Mouse (Mus musculus) heart, adult 11 months (tissue): ENCODE results near the gene Grik1.

Source experiments
- DNase-seq: peaks from one replicate; pipeline ENCODE4 v3.0.0; 2022

Grik1 gene

GRCm38 (mm10) chr16:88141594-88141993 lies 148.5 kb downstream of the Grik1 start:
- no peak for DNase-seq

DNA sequence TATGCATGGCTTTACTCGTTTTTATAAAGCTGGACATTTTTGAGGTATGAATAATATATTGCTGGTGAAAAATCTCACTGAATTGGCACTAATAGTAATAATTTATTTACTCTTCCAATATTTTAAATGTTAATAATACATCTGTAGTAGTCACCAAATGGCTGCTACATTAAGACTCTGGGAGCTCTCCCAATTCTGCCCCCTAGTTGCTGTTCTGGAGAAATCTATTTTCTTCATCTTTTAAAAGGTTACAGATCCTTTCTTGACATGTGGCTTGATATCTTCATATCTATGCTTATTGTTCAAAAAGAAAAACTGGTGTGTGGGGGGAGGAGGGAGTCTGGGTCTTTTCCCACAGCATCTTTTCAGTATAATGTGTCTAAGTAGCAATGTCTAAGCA lies 151.2 kb downstream of the Grik1 start:
- DNase-seq, result no peak

DNA sequence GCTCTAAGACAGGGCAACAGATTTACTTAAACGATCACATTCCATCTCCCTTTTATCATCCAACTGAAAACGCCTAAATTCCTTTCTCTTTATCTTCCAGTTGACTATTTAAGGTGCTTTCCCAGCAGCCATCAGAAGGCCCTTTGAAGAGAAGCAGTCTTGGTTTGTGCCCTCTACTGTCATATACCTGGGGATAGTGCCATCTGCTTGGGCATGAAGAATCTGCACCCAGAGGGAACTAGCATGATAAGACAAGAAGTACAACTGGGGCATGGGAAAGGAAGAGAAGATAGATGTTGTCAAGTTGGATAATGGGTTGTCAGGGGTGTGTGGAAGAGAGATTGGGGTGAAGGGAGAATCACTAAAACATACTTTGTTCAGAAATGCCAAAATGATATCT lies 157.1 kb downstream of the Grik1 start:
- DNase-seq, result no peak

- no peak for DNase-seq
Observed at GRCm38 (mm10) chr16:88131103-88131502, 159.0 kb downstream of the Grik1 start.

DNA sequence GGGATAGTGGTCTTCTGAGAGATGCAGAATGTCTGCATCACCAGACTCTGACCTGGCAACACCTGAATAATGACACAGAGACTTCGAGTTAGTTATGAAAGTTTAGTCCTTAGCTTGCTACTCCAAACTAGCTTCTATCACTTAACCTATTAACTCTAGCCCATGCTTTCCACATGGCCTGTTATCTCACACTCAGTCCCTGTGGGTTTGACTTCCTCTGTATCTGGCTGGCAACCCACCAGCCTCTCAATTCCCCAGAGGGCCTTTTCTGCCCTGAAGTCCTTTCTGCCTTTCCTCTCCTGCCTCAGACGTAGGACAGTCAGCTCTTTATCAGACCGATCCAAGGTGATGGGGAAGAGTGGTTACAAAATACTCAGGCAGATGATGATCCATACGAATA lies 165.0 kb downstream of the Grik1 start:
- no peak for DNase-seq

DNA sequence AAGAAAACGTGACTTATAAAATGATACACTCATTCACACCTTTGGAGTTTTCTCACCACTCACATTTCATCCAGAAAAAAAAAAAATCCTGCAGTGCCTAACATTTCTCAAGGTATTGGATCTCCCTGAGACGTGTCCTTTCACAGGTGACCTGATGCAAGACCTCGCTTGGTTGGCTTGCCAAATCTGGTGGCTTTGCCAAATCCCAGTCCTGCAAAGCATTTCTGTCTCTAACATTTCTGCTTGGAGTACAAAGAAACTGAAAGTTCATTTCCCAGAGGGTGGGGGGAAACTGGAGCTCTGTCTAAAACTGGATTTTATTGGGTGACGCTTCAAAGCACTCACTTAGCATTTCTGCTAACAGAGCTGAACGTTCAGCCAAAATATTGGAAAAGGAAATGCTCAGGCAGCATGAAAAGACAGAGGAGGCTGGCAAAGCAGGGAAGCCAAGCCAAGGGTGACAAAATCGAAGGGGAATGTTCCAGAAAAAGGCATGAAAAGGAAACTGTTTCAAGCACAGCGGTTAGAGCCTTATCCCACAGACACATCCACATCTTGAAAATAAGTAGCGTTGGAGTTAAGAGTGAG lies 177.4 kb downstream of the Grik1 start:
- DNase-seq, result no peak

- DNase-seq, result no peak
Observed at GRCm38 (mm10) chr16:88111459-88111858, 178.6 kb downstream of the Grik1 start.

DNA sequence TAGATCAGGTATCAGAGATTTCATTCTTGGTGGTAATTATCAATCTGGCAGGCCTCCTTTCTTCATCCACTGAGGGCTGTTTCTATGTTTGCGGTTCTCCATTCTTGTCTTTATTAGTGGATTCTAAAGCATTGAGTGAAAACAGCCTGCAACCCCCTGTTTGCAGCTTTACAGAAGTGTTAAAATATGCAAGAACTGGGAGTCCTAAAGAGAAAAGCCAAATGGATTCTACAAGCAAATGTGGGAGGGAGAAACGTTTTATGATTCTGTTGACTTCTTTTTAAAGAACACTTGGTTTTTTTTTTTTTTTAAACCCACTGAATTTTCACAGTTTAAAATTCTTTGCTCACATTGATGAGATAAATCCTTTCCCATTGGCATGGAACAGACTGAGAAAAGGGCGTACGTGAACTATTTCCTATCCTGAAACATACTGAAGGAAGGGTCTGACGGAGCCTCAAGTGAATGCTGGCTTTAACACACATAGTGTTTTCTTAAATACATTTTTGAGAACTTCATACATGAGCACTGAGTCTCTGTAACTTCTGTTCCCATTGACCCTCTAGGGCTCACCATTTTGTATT lies 195.8 kb downstream of the Grik1 start:
- DNase-seq, result no peak

- DNase-seq, result no peak
Observed at GRCm38 (mm10) chr16:88087280-88087679, 202.8 kb downstream of the Grik1 start.

- no peak for DNase-seq
Observed at GRCm38 (mm10) chr16:88074716-88075115, 215.3 kb downstream of the Grik1 start.

- no peak for DNase-seq
Observed at GRCm38 (mm10) chr16:88060936-88061335, 229.1 kb downstream of the Grik1 start.

DNA sequence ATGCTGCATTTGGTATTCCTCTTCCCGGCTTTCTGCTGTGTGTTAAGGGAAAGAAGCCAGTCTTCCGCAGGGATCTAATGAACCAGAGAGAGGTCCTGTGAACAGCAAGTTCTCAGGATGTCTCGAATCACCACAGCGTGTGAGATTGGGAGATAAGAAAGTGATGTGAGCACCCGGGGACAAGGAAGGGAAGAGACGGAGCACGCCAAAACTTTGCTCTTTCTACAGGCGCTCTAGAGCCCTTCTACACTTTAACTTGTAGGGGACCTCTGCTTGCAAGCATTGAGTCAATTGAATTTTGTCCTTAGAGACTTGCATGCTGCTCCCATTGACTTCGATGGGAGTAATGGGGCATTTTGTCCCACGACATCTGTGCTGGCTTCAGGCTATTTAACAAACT lies 241.9 kb downstream of the Grik1 start:
- peak; percentile 82 for DNase-seq

- DNase-seq, result peak; percentile 51
Observed at GRCm38 (mm10) chr16:88044321-88044720, 245.7 kb downstream of the Grik1 start.

DNA sequence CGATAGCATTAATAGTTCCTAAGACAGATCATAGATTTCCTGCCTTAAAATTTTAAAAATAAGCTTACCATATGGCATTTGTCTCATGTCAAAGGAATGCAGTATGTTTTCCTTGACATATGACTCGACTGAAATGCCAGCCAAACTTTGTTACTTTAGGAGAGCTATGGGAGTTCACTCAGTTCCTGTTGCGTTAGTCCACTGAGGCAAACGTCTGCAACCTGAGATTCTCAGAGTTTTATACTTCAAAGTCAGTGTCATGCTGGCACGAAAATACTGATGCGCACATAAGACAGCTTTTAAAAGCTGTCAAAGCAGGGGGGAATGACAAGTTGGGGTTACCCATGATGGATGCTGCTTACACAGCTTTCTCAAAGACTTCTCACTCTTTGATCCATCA lies 247.6 kb downstream of the Grik1 start:
- DNase-seq, result no peak

GRCm38 (mm10) chr16:88038503-88039091 lies 251.5 kb downstream of the Grik1 start:
- DNase-seq, result no peak

GRCm38 (mm10) chr16:87988805-87989204 lies 301.3 kb downstream of the Grik1 start:
- DNase-seq, result no peak

DNA sequence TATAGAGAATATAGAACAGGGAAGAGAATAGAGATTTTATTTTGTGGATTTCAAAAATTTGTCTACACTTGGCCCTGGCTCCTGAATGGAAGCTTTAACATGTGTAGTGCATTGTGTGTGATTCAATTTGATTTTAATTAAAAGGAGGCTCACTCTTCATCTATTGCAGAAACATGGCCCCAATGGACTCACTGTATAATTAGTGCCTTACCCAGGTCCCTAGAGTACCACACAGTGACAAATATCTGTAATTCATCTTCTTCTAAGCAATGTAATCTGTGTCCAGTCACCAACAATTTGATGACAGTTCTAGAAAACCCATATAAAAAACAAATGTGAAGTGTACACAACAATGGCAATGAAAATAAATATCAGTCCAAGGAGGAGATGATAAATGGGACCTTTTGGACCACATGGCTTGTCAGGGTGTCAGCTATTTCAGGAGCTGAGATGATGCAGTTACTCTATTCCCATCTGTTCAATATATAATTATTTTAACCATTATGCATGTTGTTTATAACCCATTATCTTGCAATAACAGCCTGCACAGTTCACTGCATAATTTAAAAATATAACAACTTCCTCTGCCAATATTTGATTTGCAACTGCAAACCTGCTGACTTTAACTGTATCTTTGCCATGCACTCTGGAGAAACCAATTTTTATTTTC lies 305.7 kb downstream of the Grik1 start:
- no peak for DNase-seq

DNA sequence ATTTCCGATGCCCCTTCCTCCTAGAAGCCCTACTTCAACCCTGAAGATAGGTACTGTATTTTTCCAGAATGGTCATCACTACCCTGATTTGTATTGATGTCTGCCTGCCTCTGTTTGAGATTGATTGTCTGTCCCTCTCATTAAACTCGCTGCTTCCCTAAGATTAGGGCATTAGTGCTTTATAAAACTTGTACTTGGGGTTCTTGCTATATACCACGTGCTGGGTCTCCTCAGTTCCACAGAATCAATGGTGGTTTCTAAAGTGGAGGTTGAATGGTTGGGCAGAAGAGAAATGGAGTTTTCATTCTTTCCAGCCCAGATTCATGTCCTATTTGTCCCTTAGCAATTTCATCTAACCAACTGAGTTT lies 316.0 kb downstream of the Grik1 start:
- no peak for DNase-seq

DNA sequence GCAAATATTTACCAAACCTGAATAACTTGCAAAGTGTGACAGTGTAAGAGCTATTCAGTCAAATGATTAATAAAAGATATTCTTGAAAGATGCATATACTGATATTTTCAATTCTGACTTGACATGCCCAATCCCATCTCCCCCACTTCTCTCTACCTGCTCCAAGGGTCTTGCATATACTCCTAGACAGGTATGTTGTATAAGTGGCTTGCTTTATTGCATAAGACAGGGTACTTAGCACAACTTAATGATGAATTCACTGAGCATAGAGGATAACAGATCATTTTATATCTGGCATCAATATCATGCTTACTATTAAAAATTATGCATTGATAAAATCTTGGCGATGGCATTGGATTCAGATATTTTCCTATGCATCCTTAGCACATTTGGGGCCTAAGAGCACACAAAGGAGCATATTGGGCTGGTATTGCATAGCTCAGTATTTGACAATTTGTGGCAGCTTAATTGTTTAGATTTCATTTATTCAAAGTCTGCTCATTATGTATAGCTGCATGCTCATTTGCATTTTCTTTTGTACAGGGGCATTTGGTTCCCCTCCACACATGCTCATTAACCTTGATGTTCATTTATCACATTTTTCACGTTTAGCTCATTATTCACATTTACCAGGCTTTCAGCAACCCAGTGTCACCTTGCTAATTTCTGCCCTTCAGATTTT lies 316.5 kb downstream of the Grik1 start:
- no peak for DNase-seq

DNA sequence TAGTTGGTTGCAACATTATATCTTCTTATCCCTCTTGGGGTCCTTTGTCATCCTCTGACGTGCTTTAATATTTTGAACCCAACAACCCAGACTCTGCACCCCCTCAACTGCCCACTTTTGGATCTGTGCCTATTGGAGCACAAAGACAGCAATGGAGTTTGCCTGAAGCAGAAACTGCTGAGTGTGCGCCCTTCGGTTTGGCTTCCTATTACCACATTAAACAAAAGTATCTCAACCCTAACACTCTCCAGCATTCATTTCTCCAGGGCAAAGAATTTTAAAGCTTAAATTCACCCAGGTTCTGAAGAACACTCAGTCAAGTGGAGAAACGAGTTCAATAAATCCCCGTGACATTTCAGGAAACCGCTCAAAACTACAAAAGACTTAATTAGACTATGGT lies 318.2 kb downstream of the Grik1 start:
- no peak for DNase-seq

GRCm38 (mm10) chr16:87969936-87970335 lies 320.1 kb downstream of the Grik1 start:
- no peak for DNase-seq

GRCm38 (mm10) chr16:87961419-87961818 lies 328.6 kb downstream of the Grik1 start:
- DNase-seq, result no peak

- DNase-seq, result no peak
Observed at GRCm38 (mm10) chr16:87957449-87957848, 332.6 kb downstream of the Grik1 start.

GRCm38 (mm10) chr16:87956178-87956577 lies 333.9 kb downstream of the Grik1 start:
- no peak for DNase-seq
